8 mouse cellular contexts compared by ENCODE assay signal in the genomic region with DNA sequence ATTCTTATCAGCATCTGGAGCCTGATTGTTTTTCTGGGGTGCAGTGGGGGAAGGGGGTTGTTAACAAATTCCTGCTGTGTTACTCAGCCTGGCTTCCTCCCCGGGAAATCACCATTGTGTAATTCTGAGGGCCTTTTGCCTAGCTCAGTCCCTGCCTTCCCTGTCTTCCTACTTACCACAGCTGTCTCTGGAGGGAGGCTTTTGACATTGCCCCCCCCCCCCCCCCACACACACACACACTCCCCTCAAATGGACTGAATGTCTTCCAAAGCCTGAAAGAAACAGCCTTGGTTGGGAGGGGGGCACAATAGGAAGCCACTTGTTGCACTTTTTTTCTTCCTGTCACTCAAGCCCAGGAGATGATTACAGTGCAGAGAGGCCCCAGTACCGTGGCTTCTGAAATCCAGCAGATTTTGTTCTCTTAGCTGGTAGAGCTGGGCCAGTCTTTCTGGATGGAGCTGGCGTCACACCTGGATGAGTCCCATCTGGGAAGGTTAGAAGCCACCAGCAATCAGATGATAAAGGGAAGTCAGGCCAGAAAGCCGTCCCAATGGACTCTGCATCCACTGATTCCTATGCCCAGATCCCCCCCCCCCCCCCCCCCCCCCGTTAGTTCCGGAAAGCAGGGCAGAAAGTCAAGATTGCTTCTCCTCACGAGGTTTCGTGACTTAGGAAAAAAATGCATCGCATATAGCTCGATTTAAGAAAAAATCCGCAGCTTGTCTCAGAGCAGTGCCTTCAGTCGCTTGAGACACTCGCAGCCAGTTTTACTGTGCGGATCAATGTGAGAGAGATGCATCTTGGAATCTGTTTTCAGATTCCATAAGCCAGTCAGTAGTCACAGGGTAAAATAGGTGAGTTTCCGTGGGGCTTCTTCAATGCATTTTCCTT. TPM values are rescaled to one million over a fixed set of nuclear protein-coding genes. Genes with fewer than 3 reads are reported as not detected.
DNase-seq lines count a peak whose midpoint lies in the region; ATAC-seq and TF ChIP-seq lines count a peak whose summit lies in the region.

No protein-coding gene starts in this region.

- no peaks in the 10 kb centered on the region for H3K27me3 ChIP-seq in forebrain, embryonic 14.5 days (replicated peaks; ENCODE audit: control insufficient read depth, insufficient read depth, low read length)
- H3K27me3 ChIP-seq in hindbrain, embryonic 10.5 days (ENCODE audit: insufficient read depth, poor library complexity, severe bottlenecking), result no peaks in the 10 kb centered on the region
- H3K27me3 ChIP-seq in liver, adult 2 months (ENCODE audit: control insufficient read depth, insufficient read depth, low read length), result no peaks in the 10 kb centered on the region
- H3K27me3 ChIP-seq in midbrain, postnatal 0 days (ENCODE audit: insufficient read depth, low read length), result no peaks in the 10 kb centered on the region

- no peak overlapping the region for H3K27ac ChIP-seq in forebrain, embryonic 14.5 days (ENCODE audit: low read depth, low read length)
- H3K27ac ChIP-seq in hindbrain, embryonic 10.5 days, result peak overlapping the region; percentile 59; the same call in 1 of the 2 replicates
- 0 out of 2 replicates have a peak overlapping the region, but pooled peaks have one; percentile 18 for H3K27ac ChIP-seq in liver, adult 2 months (replicated peaks; ENCODE audit: insufficient read depth, low read depth, low read length)
- no peak overlapping the region for H3K27ac ChIP-seq in midbrain, postnatal 0 days (ENCODE audit: low read depth, low read length)

- TF ChIP-seq CTCF in liver, adult 2 months (IDR thresholded peaks at IDR 0.05; ENCODE audit: low read depth, low read length), result no peak
- no peak for TF ChIP-seq CTCF in midbrain, postnatal 0 days (IDR thresholded peaks at IDR 0.05)

- 18% methylated on average over 15 of the region's 15 CpGs for WGBS in forebrain, embryonic 14.5 days
- 11% methylated on average over 15 of the region's 15 CpGs for WGBS in hindbrain, embryonic 10.5 days
- WGBS in liver, adult 2 months, result 43% methylated on average over 15 of the region's 15 CpGs
- WGBS in midbrain, postnatal 0 days, result 16% methylated on average over 15 of the region's 15 CpGs

- no peak overlapping the region for H3K4me3 ChIP-seq in forebrain, embryonic 14.5 days (ENCODE audit: low read depth, low read length)
- peak overlapping the region; percentile 29 for H3K4me3 ChIP-seq in hindbrain, embryonic 10.5 days
- H3K4me3 ChIP-seq in liver, adult 2 months (ENCODE audit: insufficient read depth, low read depth, low read length), result no peak overlapping the region
- no peak overlapping the region for H3K4me3 ChIP-seq in midbrain, postnatal 0 days (ENCODE audit: low read depth, low read length)

- ATAC-seq in forebrain, embryonic 14.5 days, result peak; percentile 69
- peak; percentile 39 for ATAC-seq in midbrain, postnatal 0 days (ENCODE audit: low FRiP score)
- no peak for ATAC-seq in cerebellum, adult (ENCODE audit: insufficient number of reproducible peaks, low FRiP score, low TSS enrichment)

- H3K9me3 ChIP-seq in forebrain, embryonic 14.5 days (replicated peaks; ENCODE audit: control insufficient read depth, low read length), result no peaks in the 10 kb centered on the region
- H3K9me3 ChIP-seq in hindbrain, embryonic 10.5 days, result no peaks in the 10 kb centered on the region
- H3K9me3 ChIP-seq in midbrain, postnatal 0 days (ENCODE audit: low read length), result no peaks in the 10 kb centered on the region

- H3K4me1 ChIP-seq in forebrain, embryonic 14.5 days (ENCODE audit: control insufficient read depth, insufficient read depth, low read length), result no peaks in the 10 kb centered on the region; the same call in 1 of the 2 replicates
- peaks cover 25% of the 10 kb centered on the region for H3K4me1 ChIP-seq in hindbrain, embryonic 10.5 days (replicated peaks)
- peaks cover 3% of the 10 kb centered on the region; the same call in 1 of the 2 replicates for H3K4me1 ChIP-seq in liver, adult 2 months (ENCODE audit: control insufficient read depth, insufficient read depth, low read length)
- peaks cover 6% of the 10 kb centered on the region for H3K4me1 ChIP-seq in midbrain, postnatal 0 days (ENCODE audit: insufficient read depth, low read length)

- peaks cover 26% of the 10 kb centered on the region for H3K36me3 ChIP-seq in forebrain, embryonic 14.5 days (ENCODE audit: control insufficient read depth, insufficient read depth, low read length)
- H3K36me3 ChIP-seq in hindbrain, embryonic 10.5 days, result peaks cover 32% of the 10 kb centered on the region
- peaks cover 23% of the 10 kb centered on the region for H3K36me3 ChIP-seq in liver, adult 2 months (ENCODE audit: control insufficient read depth, insufficient read depth, low read length)
- H3K36me3 ChIP-seq in midbrain, postnatal 0 days (ENCODE audit: insufficient read depth, low read length), result peaks cover 21% of the 10 kb centered on the region

- no peak overlapping the region for H3K9ac ChIP-seq in forebrain, embryonic 14.5 days (ENCODE audit: low read length)
- H3K9ac ChIP-seq in liver, adult 2 months (ENCODE audit: low read depth, low read length), result no peak overlapping the region
- H3K9ac ChIP-seq in midbrain, postnatal 0 days (replicated peaks; ENCODE audit: low read length, poor library complexity, severe bottlenecking), result no peak overlapping the region

- no peak for TF ChIP-seq POLR2A in liver, adult 2 months (IDR thresholded peaks at IDR 0.05; ENCODE audit: extremely low read depth, insufficient read depth, low read length)

- peak; percentile 55 for DNase-seq in urinary bladder, postnatal 25 days (ENCODE audit: low spot score)
- DNase-seq in urinary bladder, postnatal 4 days (ENCODE audit: low spot score in 2 of 2), result no peak
- DNase-seq in forebrain, embryonic 14.5 days (ENCODE audit: low spot score), result peak; percentile 27
- DNase-seq in hindbrain, embryonic 10.5 days (ENCODE audit: low spot score), result peak; percentile 52
- DNase-seq in liver, adult 2 months (ENCODE audit: extremely low read depth, low read depth, low spot score), result peak; percentile 59
- DNase-seq in midbrain, postnatal 0 days (ENCODE audit: low spot score), result peak; percentile 44
- DNase-seq in spleen, postnatal 36 days (ENCODE audit: low spot score in 2 of 2), result no peak

- H3K4me2 ChIP-seq in forebrain, embryonic 14.5 days (ENCODE audit: low read length), result no peak overlapping the region
- H3K4me2 ChIP-seq in midbrain, postnatal 0 days (ENCODE audit: low read depth, low read length, poor library complexity, severe bottlenecking), result peak overlapping the region; percentile 18; the same call in 1 of the 2 replicates

- H3K79me2 ChIP-seq in liver, adult 2 months (ENCODE audit: control insufficient read depth, insufficient read depth, low read length), result no peaks in the 10 kb centered on the region

RNA-seq across cellular contexts. Expression of a gene that starts 9.3 kb away (rescaled TPM):
- polyA plus RNA-seq in forebrain, embryonic 14.5 days (2014; fragmentation: Nextera tagmentation; extraction: Ambion mirVana), result 56.9 and 80.8 TPM in 2 replicates
- polyA plus RNA-seq in hindbrain, embryonic 10.5 days (2016; fragmentation: Nextera tagmentation; extraction: Ambion mirVana), result 58.2 and 59.0 TPM in 2 replicates
- total RNA-seq in liver, adult 2 months (2014; rRNA removed), result 8.1 and 11.5 TPM in 2 replicates
- polyA plus RNA-seq in liver, adult 2 months (2012; rRNA removed), result 1.3 and 1.9 TPM in 2 replicates
- total RNA-seq in midbrain, postnatal 0 days (2014; rRNA removed), result 63.9 and 75.1 TPM in 2 replicates
- polyA plus RNA-seq in midbrain, postnatal 0 days (2015; fragmentation: Nextera tagmentation; extraction: Ambion mirVana), result 153 and 157 TPM in 2 replicates

Comparison
In these comparisons a context has a peak if more than half of its experiments do, and no peak if none do; other contexts are left out.
1. DNase-seq: peak in urinary bladder, postnatal 25 days (single experiment), forebrain, embryonic 14.5 days (single experiment), hindbrain, embryonic 10.5 days (single experiment), liver, adult 2 months (single experiment) and midbrain, postnatal 0 days (single experiment); none in urinary bladder, postnatal 4 days (0 of 2) and spleen, postnatal 36 days (0 of 2).
2. H3K27ac ChIP-seq: peak in hindbrain, embryonic 10.5 days (single experiment) and liver, adult 2 months (single experiment); none in forebrain, embryonic 14.5 days (single experiment) and midbrain, postnatal 0 days (single experiment).
3. RNA of a gene that starts 9.3 kb away (polyA plus RNA-seq): 153 to 157 TPM in midbrain, postnatal 0 days, 58.2 to 59.0 TPM in hindbrain, embryonic 10.5 days and 56.9 to 80.8 TPM in forebrain, embryonic 14.5 days; 1.3 to 1.9 TPM in liver, adult 2 months; every median in the first group is over 10 times any median in the second.